Mouse (Mus musculus) forebrain, embryonic 14.5 days (tissue): ENCODE results near the gene Hes7. TPM values are rescaled to one million over a fixed set of nuclear protein-coding genes. Genes with fewer than 3 reads are reported as not detected.

Experiments used
- ATAC-seq: fragments of 200-750 bp; cut with Nextera tagmentation; 2 replicates; pipeline ENCODE4 v1.8.0; 2017; ENCODE audit warnings: mild to moderate bottlenecking, moderate library complexity
- DNase-seq: peaks from one replicate; pipeline ENCODE4 v3.0.0-alpha.2; 2015; ENCODE audit warnings: low spot score
- H3K27ac ChIP-seq: fragments of 300-500 bp; sonication (generic); 2 replicates; pipeline ENCODE4 v1.5.1; 2014; ENCODE audit warnings: low read depth, mild to moderate bottlenecking, control low read depth, low read length, moderate library complexity
- H3K27me3 ChIP-seq: fragments of 300-500 bp; sonication (generic); replicated peaks from 2 replicates; pipeline ENCODE4 v1.6.1; 2014; ENCODE audit warnings: low read length, control low read depth, mixed read lengths; ENCODE audit not compliant: control insufficient read depth, insufficient read depth
- H3K36me3 ChIP-seq: fragments of 300-500 bp; sonication (generic); 2 replicates; pipeline ENCODE4 v1.6.1; 2014; ENCODE audit warnings: low read length, control low read depth; ENCODE audit not compliant: control insufficient read depth, insufficient read depth
- H3K4me1 ChIP-seq: fragments of 300-500 bp; sonication (generic); 2 replicates; pipeline ENCODE4 v1.6.1; 2014; ENCODE audit warnings: antibody characterized with exemption, low read length, control low read depth; ENCODE audit not compliant: control insufficient read depth, insufficient read depth
- H3K4me2 ChIP-seq: fragments of 300-500 bp; sonication (generic); 2 replicates; pipeline ENCODE4 v1.6.1; 2014; ENCODE audit warnings: mild to moderate bottlenecking, control low read depth, low read length
- H3K4me3 ChIP-seq: fragments of 300-500 bp; sonication (generic); 2 replicates; pipeline ENCODE4 v1.5.1; 2014; ENCODE audit warnings: low read depth, low read length, control low read depth
- H3K9ac ChIP-seq: fragments of 300-500 bp; sonication (generic); 2 replicates; pipeline ENCODE4 v1.6.1; 2014; ENCODE audit warnings: mild to moderate bottlenecking, low read length, control low read depth, moderate library complexity
- H3K9me3 ChIP-seq: fragments of 300-500 bp; sonication (generic); replicated peaks from 2 replicates; pipeline ENCODE4 v1.6.1; 2016; ENCODE audit warnings: low read length, control low read depth, mixed read lengths; ENCODE audit not compliant: control insufficient read depth
- WGBS: fragments of 180-500 bp; shearing (Covaris S2); extraction: QIAGEN DNeasy Blood & Tissue Kit; methylation state at CpG from one replicate; pipeline ENCODE4 v1.1.7; 2014; 5-methylcytosine and 5-hydroxymethylcytosine counted together
- polyA plus RNA-seq: library from polyadenylated mRNA; unstranded; fragments of >200 nt; fragmentation: Nextera tagmentation; extraction: Ambion mirVana; gene quantifications from 2 replicates; pipeline ENCODE4 v1.2.1, GENCODE M21; 2014

Hes7 gene
- polyA plus RNA-seq: 0.23 and 0.24 TPM in 2 replicates

GRCm38 (mm10) chr11:69120221-69121000 is at the start of gene Hes7:
Hes7 (plus strand) TSS chr11:69120404.
- DNase-seq: no peak
- peak within 1 kb of the TSS; percentile 72 for H3K9ac ChIP-seq
- no peaks in the 10 kb centered on the region for H3K36me3 ChIP-seq
- H3K27me3 ChIP-seq: peaks cover 6% of the 10 kb centered on the region; the same call in 1 of the 2 replicates
- peaks cover 12% of the 10 kb centered on the region; the same call in 1 of the 2 replicates for H3K4me1 ChIP-seq
- peak within 1 kb of the TSS; percentile 77 for H3K4me3 ChIP-seq
- no peak for ATAC-seq
- no peak within 1 kb of the TSS for H3K27ac ChIP-seq
- no peaks in the 10 kb centered on the region for H3K9me3 ChIP-seq
- peak within 1 kb of the TSS; percentile 94 for H3K4me2 ChIP-seq
- 3% methylated on average over 27 of the region's 27 CpGs for WGBS

- no peaks in the 10 kb centered on the region for H3K27me3 ChIP-seq
- peak within 1 kb of the TSS; percentile 80 for H3K9ac ChIP-seq
- peak within 1 kb of the TSS; percentile 75 for H3K27ac ChIP-seq
- peak within 1 kb of the TSS; percentile 77 for H3K4me2 ChIP-seq
- H3K9me3 ChIP-seq: no peaks in the 10 kb centered on the region
- ATAC-seq (peak; percentile 88), DNase-seq (peak; percentile 98)
- peaks cover 13% of the 10 kb centered on the region; the same call in 1 of the 2 replicates for H3K4me1 ChIP-seq
- no peaks in the 10 kb centered on the region for H3K36me3 ChIP-seq
- peak within 1 kb of the TSS; percentile 48 for H3K4me3 ChIP-seq
- under 1% methylated on average over 40 of the region's 47 CpGs for WGBS
Observed at GRCm38 (mm10) chr11:69070590-69071222, 49.5 kb upstream of the Hes7 start, which contains the start of gene Tmem107. Tmem107 (plus strand) TSS chr11:69070806.

- Histone ChIP-seq H3K27me3 (no peaks in the 10 kb centered on the region), H3K36me3 (no peaks in the 10 kb centered on the region)
- ATAC-seq: no peak
Observed at GRCm38 (mm10) chr11:69071262-69071661, 48.9 kb upstream of the Hes7 start.

GRCm38 (mm10) chr11:69072234-69072633 is 48.0 kb upstream of the Hes7 start:
- DNase-seq: no peak
- peak overlapping the region; percentile 29 for H3K4me3 ChIP-seq
- H3K27ac ChIP-seq: peak overlapping the region; percentile 93
- H3K27me3 ChIP-seq: no peaks in the 10 kb centered on the region
- no peaks in the 10 kb centered on the region for H3K9me3 ChIP-seq
- peaks cover 6% of the 10 kb centered on the region; the same call in 1 of the 2 replicates for H3K4me1 ChIP-seq
- ATAC-seq: no peak
- H3K4me2 ChIP-seq: peak overlapping the region; percentile 77
- WGBS: 79% methylated on average over 11 of the region's 11 CpGs
- peak overlapping the region; percentile 69 for H3K9ac ChIP-seq
- H3K36me3 ChIP-seq: no peaks in the 10 kb centered on the region

More at GRCm38 (mm10) chr11:69071262-69071661, 48.9 kb upstream of the Hes7 start:
- no peak for DNase-seq
- 22% methylated on average over 9 of the region's 9 CpGs for WGBS
- H3K27ac ChIP-seq: peak overlapping the region; percentile 75; the same call in 1 of the 2 replicates
- peaks cover 10% of the 10 kb centered on the region; the same call in 1 of the 2 replicates for H3K4me1 ChIP-seq
- H3K4me2 ChIP-seq: peak overlapping the region; percentile 77
- H3K9me3 ChIP-seq: no peaks in the 10 kb centered on the region
- H3K9ac ChIP-seq: peak overlapping the region; percentile 80
- H3K4me3 ChIP-seq: peak overlapping the region; percentile 48

- H3K9ac ChIP-seq: peak overlapping the region; percentile 69
- H3K36me3 ChIP-seq: no peaks in the 10 kb centered on the region
- WGBS: 9% methylated on average over 9 of the region's 9 CpGs
- no peak for ATAC-seq
- H3K27me3 ChIP-seq: no peaks in the 10 kb centered on the region
- no peaks in the 10 kb centered on the region for H3K9me3 ChIP-seq
- peaks cover 6% of the 10 kb centered on the region; the same call in 1 of the 2 replicates for H3K4me1 ChIP-seq
- H3K4me3 ChIP-seq: peak overlapping the region; percentile 29
- H3K27ac ChIP-seq: peak overlapping the region; percentile 93
- peak overlapping the region; percentile 77 for H3K4me2 ChIP-seq
- no peak for DNase-seq
Observed at GRCm38 (mm10) chr11:69072666-69073064, 47.5 kb upstream of the Hes7 start.

GRCm38 (mm10) chr11:69073065-69073888 is 46.9 kb upstream of the Hes7 start:
- under 1% methylated on average over 14 of the region's 14 CpGs for WGBS
- DNase-seq: peak; percentile 97
- Histone ChIP-seq H3K4me3 (peak overlapping the region; percentile 29), H3K9me3 (no peaks in the 10 kb centered on the region), H3K36me3 (no peaks in the 10 kb centered on the region), H3K27me3 (no peaks in the 10 kb centered on the region), H3K27ac (peak overlapping the region; percentile 93), H3K4me1 (peaks cover 6% of the 10 kb centered on the region; the same call in 1 of the 2 replicates), H3K4me2 (peak overlapping the region; percentile 77), H3K9ac (peak overlapping the region; percentile 69)
- ATAC-seq: peak; percentile 79

- H3K4me2 ChIP-seq: no peak overlapping the region
- H3K9me3 ChIP-seq: no peaks in the 10 kb centered on the region
- DNase-seq (no peak), ATAC-seq (no peak)
- H3K4me3 ChIP-seq: no peak overlapping the region
- no peak overlapping the region for H3K9ac ChIP-seq
- no peaks in the 10 kb centered on the region for H3K27me3 ChIP-seq
- peaks cover 6% of the 10 kb centered on the region; the same call in 1 of the 2 replicates for H3K4me1 ChIP-seq
- H3K27ac ChIP-seq: no peak overlapping the region
- WGBS: 39% methylated on average over 6 of the region's 6 CpGs
- no peaks in the 10 kb centered on the region for H3K36me3 ChIP-seq
Observed at GRCm38 (mm10) chr11:69073951-69074775, 46.0 kb upstream of the Hes7 start.

- no peak overlapping the region for H3K9ac ChIP-seq
Observed at GRCm38 (mm10) chr11:69074776-69075069, 45.5 kb upstream of the Hes7 start.

More at GRCm38 (mm10) chr11:69074776-69075069, 45.5 kb upstream of the Hes7 start:
- Histone ChIP-seq H3K4me1 (peaks cover 6% of the 10 kb centered on the region; the same call in 1 of the 2 replicates), H3K9me3 (no peaks in the 10 kb centered on the region), H3K4me3 (no peak overlapping the region), H3K4me2 (no peak overlapping the region), H3K27ac (no peak overlapping the region), H3K36me3 (no peaks in the 10 kb centered on the region), H3K27me3 (no peaks in the 10 kb centered on the region)
- DNase-seq: no peak
- ATAC-seq: no peak
- 47% methylated on average over 2 of the region's 2 CpGs for WGBS
